Mouse (Mus musculus): ENCODE measurements around the gene Isg20.

The Isg20 gene

DNA sequence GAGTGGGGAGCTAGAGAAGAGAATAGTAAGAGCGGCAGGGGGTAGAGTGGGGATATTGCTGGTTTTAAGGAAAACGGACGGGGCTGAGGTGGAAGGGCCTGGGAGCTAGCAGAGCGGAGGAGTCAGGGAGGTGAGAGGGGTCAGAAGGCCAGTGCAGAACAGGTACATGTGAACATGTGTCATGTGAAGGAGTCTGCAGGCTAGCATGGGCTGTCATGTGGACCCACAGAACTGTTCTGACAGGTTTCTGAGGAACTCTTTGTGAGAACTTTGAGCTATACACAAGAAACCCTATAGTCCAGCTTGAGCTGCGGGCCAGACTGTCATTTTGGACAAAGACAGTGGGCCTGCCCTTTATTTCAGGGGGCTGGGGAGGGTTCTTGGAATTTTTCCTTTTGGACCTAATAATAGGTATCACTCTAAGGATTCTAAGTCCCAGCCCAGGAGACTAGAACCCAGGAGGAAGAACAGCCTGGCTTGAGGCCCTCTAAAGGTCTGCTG is at the start of gene Isg20:
Gene Isg20, plus strand, starts transcription at position 451 of the 501 bp plus-strand sequence.
- DNase-seq (ENCODE audit: low spot score in 2 of 2) = no peak

DNA sequence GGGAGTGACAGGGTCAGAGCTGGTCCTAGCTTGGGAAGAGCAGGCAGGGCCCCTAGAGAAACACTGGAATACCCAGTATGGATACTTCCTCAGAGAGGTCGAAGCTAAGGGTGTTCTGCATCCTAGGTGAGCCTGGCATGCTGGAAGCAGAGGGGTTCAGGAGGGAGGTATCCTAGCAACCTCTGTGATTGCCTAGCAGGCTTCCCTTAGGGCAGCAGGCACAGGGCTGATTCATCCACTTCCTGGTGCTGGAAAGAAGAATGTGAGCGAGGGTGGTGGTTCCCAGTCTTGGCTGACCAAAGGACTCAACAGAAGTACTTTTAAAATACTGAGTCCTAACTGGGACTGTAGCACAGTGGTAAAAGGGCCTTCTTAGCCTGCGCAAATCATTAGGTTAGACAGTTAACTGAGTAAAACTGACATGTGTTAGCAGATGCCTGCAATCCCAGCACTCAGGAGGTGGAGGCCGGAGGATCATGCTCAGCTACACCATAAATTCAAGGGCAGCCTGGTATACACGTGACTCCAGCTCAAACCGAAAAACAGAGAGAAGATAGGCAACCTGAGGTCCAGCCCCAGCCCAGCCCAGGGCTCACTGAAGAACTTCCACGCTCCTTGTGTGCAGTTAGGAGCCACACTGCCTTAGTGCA is 49.3 kb upstream of the Isg20 start:
- DNase-seq (ENCODE audit: low spot score in 2 of 2) = no peak

DNA sequence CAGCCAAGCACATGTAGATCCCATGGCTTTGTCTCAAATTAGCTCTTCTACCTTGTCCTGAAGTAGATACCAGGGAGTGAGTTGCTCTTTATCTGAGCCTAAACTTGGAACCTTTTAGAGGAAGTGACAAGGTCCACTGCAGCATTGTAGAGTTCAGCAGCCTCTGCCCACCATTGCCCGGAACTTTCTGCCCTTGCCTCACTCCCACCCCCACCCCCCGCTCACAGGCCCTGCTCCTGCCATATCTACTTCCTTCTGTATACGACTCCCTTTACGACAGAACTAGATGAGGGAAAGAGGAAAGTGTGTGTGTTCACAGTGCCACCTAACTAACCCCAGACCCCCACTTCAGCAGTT is 48.8 kb upstream of the Isg20 start:
- DNase-seq (ENCODE audit: low spot score in 2 of 2) = no peak

GRCm38 (mm10) chr7:78865212-78865949 is 47.8 kb upstream of the Isg20 start:
- DNase-seq (ENCODE audit: low spot score in 2 of 2) = no peak

GRCm38 (mm10) chr7:78868731-78869130 is 44.5 kb upstream of the Isg20 start:
- no peak for DNase-seq (ENCODE audit: low spot score in 2 of 2)

DNA sequence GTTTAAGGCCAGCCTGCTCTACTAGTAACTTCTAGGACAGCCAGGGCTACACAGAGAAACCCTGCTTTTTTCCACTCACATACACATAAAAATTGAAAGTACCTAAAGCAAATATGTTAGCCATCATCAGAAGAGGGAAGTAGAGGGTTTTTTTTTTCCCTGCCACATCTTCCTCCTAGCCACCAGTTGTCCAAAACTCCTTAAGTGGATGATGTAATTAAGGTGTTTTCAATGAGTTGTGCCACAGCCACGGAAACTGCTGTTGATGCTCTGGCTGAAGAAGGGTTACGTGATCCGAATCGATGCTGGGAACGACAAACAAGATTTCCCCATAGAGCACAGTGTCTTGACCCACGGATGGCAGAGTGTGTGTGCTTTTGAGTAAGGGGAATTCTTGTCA is 40.9 kb upstream of the Isg20 start:
- DNase-seq (ENCODE audit: low spot score in 2 of 2) = no peak

DNA sequence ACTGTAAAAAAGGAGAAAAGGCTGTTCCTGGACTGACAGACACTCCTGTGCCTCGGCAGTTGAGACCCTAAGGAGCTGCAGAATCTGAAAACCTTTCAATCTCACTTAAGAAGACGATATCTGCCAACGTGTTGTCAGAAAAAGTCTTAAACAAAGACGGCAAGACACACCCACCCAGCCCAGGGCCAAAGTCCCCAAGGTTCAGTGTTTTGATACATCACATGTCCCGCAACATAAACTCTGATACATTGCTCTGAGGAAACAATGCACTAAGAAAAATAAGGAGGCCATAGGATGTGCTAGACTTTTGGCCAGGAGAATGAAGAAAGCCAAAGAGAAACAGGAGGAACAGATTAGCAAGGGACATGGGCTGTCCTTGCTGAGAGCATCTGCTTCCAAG is 40.4 kb upstream of the Isg20 start:
- DNase-seq (ENCODE audit: low spot score in 2 of 2) = no peak

DNA sequence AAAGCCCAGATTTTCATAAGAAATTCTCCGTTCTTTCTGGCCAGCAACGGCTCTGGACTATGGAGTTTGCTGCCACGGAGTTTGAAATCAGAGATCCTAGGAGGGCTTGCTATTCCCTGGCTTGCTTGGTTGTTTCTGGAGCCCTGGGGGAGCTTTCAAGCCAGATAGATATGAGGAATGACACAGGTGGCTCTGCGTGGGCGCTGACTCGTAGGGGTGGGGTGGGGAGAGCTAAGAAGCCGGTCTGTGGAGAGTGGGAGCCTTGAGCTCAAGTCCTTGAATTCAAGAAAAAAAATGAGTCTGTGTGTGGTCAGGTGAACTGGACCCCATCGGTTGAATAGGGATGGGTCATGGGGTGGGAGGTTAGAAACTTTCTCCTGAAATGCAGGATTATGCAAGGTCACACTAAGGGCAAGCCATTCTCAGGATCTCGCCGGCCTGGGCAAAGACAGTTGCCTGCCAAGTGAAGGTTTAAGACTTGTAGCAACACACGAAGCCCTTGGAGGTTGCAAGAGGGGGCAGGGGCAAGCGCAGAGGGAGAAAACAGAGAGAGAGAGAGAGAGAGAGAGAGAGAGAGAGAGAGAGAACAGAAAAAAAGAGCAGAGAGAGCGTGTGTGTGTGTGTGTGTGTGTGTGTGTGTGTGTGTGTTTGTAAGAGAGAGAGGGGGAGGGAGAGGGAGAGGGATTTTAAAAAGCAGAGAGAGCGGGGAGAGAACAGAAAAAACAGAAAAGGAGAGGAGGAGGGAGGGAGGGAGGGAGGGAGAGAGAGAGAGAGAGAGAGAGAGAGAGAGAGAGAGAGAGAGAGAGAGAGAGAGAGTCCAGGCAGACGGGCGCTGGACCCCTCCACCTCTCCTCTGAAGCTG is 31.4 kb upstream of the Isg20 start:
- DNase-seq (ENCODE audit: low spot score in 2 of 2) = no peak

DNA sequence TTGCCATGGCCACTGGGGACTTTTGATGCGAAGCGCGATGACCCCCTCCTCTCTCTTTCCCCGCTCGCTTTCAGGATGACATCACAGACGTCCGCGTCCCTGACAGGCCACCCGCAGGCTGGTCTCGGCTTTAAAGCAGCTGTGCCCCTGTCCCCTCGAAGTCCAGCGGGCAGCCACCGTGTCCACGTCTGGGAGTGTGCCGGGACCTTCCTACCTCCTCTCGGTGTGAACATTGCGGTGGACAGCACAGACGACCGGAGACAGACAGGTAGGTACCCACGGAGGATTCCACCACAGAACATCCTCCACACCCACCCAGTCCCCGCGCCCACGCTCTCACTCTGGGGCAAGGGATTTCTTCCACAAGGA is 30.8 kb upstream of the Isg20 start:
- DNase-seq (ENCODE audit: low spot score in 2 of 2) = no peak

DNA sequence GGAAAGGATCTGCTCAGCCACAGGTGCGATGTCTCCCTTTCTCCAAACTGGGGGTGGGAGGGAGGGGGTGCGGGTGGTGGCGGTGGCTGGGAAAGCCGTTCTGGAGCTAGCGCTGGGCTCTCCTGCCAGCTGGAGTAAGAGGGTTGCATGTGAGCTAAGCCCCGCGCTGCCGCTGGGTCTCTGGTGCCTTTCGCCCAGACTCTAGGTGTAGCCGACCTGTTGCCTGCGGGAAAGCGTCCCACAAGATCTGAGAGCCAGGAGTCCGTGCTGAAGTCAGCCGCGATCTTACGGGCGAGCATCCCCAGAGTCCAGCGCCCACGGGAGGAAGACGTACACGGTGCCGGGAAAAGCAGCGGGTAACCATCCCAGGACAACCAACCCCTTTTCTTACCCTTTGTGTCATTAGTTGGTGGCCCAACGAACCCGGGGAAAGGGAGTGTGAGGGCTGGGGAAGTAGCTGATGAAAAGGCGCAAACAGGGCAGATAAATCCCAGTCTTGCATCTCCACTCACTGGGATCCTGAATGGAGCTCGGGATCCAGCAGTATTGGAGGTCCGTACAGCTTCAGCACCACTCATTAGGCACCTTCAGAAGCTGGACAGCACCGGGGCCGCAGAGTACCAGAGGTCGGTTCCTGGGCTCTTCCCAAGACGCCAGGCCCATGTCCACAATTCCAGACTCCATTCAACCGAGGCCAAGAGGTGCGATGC is 30.1 kb upstream of the Isg20 start:
- DNase-seq (ENCODE audit: low spot score in 2 of 2) = no peak

GRCm38 (mm10) chr7:78883726-78884060 is 29.5 kb upstream of the Isg20 start:
- no peak for DNase-seq (ENCODE audit: low spot score in 2 of 2)

DNA sequence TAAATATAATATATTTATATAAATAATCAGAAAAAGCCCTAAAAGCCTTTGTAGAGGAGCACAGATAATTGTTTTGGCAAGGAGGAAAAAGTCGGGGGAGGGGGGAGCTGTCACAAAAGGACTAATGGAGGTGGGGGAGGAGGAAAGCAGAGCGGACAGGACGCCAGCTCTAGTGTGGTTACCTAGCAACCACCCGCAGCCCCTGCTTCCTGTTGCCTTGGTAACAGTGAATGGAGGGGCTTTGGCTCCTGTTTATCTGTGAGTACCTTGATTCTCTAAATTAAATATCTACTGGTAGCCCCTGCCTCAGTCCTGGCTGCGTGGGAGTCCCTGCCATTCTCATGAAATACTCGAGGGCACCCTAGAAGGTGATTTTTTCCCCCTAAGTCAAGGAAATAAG is 29.1 kb upstream of the Isg20 start:
- no peak for DNase-seq (ENCODE audit: low spot score in 2 of 2)

DNA sequence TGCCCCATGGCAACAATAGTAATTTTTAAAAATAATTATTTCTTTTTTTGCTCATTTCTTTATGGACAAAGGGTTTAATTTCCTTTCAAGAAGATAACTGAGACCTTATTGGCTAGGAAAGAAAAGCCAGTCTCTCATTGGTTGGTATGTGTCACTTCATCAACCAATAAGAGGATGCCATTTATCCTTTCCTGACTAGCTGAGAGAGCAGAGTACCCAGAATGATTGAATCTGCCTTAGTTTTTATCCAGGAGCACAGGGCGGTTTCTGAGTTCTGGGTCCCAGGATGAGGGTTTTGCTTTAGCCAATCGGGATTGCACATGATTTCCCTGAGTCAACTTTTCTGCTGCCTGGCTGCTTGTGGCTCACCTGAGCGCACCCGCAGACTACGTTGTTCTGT is 27.8 kb upstream of the Isg20 start:
- DNase-seq (ENCODE audit: low spot score in 2 of 2) = no peak

DNA sequence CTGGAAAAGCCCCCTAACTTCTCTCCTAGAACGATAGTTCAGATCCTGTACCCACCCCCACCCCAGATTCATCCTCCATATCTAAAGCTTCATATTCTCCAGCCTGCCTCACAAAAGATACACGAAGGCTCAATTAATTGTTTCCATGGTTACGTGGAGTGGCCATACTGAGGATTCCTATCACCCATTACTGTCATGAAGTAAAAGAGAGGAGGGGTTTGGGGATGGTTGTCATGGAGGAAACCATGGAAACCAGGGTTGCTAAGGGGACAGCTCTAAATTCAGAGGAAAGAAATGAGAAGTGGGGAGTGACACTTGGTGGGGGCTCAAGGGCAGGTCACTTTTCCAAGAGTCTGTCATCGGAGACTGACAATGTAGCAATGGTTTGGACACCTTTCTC is 26.7 kb upstream of the Isg20 start:
- DNase-seq (ENCODE audit: low spot score in 2 of 2) = no peak

GRCm38 (mm10) chr7:78887431-78887842 is 25.8 kb upstream of the Isg20 start:
- no peak for DNase-seq (ENCODE audit: low spot score in 2 of 2)

DNA sequence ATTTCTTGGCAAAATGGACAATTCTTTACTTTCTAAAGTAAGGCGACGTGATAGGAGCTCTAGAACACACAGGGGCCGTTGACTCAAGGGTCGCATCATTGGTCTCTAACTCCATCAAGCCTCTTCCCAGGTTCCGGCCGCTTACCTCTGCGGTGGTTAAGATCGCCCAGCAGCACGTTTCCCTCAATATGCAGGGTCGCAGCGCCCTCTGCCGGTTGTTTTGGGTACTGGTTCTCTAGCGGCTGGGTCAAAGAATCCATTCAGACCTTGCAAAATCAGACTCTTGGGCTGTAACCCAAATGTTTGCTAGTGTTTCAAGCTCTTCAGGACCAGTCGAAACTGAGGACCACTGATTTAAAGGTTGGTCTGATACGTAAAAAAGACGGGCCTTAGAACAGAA is 22.6 kb upstream of the Isg20 start:
- DNase-seq (ENCODE audit: low spot score in 2 of 2) = peak in 1 of 2 experiments; percentile 87

DNA sequence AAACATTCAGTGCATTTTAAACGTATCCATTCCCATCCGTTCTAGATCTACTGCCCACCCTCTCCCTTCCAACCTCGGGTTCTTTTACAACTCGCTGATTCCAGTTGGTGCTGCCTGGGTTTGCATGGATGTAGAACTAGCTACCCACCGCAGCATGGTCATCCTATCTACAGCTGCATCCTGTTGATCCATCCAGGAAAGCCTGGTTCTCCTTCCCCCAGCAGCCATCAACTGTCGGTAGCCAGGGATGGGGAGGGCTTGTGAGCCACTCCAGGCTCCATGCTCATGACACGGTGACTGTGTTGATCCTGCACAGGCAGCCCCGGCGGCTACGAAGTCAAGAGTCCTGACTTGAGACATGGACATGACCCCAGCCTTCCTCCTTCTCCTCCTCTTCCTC is 19.3 kb upstream of the Isg20 start:
- no peak for DNase-seq (ENCODE audit: low spot score in 2 of 2)

GRCm38 (mm10) chr7:78895021-78895652 is 18.1 kb upstream of the Isg20 start:
- no peak for DNase-seq (ENCODE audit: low spot score in 2 of 2)

DNA sequence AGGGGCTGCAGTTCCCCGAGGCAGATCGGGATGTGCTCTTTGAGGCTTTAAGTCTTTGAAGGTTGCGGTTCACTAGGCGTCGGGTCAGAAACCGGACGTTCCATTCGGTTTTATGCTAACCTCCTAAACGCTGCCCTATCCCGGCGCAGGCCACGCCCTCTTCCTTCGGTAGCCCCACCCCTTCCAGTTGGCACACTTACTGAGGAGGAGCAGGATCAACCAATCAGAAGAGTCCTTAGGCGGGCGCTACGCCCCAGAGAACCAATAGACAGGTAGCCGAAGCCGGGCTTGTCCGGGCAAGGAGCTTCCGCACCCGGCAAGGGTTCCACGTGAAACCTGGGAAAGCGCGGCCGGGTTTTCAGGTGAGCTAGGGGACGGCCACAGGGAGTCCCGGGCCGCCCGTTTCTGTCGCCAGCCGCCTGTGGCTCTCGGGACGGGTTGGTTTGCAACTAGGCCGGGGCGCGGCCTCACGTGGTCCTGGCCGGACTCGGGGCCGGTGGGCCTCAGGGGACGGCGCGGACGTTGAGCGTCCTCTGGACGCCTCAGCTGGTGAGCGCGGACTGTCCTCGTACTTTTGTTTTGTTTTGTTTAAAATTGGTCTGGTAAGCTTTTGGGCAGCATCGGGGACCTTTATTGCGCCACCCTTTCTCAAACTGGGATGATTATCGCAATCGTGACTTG is 17.4 kb upstream of the Isg20 start, which contains the start of gene Aen:
Gene Aen, plus strand, starts transcription at position 202 of the 681 bp plus-strand sequence.
- DNase-seq (ENCODE audit: low spot score in 2 of 2) = peak; percentile 91 to 99

DNA sequence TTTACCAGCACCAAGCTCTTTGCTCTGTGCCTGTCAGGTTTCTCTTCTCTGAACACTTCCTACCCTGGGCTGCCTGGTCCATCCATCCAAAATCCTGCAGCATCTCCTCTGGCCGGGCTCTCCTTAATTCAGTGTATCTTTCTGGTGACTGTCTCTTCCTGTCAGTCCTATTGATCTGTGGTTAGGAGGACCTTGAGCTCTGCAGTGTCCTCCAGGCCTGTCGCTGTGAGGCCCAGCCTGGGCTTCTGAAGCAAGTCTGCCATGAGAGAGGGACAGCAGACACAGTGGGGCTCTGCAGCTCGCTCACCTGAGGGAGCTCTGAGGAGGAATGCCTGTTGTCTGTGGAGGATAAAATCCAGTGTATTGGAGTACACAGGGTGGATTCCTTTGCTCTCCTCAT is 15.7 kb upstream of the Isg20 start:
- DNase-seq (ENCODE audit: low spot score in 2 of 2) = no peak
